Mouse (Mus musculus): Measurements from ENCODE around the gene Neurl2.

The Neurl2 gene

GRCm38 (mm10) chr2:164785481-164786387 is 47.5 kb downstream of the Neurl2 start, which contains the start of gene Snx21:
Gene Snx21 (plus strand): TSS chr2:164785823.
- DNase-seq (ENCODE audit: low spot score): peak; percentile 93

DNA sequence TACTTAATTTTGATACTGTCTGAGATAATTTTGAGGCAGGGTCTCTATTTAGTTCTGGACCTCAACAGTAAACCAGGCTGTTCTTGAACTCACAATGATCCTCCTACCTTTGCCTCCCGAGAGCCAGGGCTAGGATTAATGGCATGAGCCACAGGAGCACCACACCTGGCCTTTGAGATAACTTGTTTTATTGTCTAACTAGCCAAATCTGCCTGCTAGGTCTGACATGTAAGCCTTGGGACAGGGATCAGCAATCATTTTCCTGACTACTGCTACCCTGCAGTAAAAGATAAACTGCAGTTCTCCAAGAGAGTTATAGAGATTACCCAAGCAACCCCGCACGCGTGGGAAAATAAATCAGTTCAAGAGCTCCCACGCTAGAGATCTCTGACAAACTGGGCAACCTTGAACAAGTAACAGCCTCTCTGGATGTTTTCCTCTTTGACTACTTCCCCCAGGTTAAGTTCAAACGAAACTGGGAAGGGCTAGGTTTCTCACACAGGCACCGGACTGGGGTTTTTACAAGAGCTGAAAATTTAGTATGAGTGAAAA is 48.3 kb downstream of the Neurl2 start:
- peak; percentile 75 for DNase-seq (ENCODE audit: low spot score)

- no peak for DNase-seq (ENCODE audit: low spot score)
Measured at GRCm38 (mm10) chr2:164783926-164784581, 49.2 kb downstream of the Neurl2 start.

DNA sequence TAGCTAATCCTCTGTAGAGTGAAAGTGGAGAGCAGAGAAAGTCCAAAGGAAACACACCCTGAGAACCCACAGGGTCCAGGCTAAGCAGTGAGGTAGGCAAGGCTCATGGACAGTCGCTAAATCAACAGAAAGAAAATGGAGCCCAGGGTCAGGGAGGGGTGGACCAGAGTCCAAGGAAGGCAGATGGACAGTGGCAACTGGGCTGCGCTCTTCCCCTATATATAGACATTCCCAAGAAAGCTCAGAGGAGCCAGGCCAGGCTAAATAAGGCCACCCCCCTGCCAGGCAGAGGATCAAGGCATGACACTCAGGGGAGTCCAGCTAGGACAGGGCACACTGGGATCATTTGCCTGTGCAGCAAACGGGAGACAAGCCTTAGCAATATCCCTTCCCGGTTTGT is 51.4 kb downstream of the Neurl2 start:
- DNase-seq (ENCODE audit: low spot score): no peak
